8 mouse cellular contexts compared by ENCODE assay signal in genomic region chr19:7421602-7422591, GRCm38 (mm10). TPM values are rescaled to one million over a fixed set of nuclear protein-coding genes. Genes with fewer than 3 reads are reported as not detected.
DNase-seq lines count a peak whose midpoint lies in the region; ATAC-seq lines count a peak whose summit lies in the region.

No protein-coding gene starts in this region.

- peak overlapping the region; percentile 58 for H3K9ac ChIP-seq in kidney, embryonic 16.5 days (replicated peaks; ENCODE audit: low read length)
- peak overlapping the region; percentile 18; the same call in 1 of the 2 replicates for H3K9ac ChIP-seq in limb, embryonic 15.5 days
- H3K9ac ChIP-seq in neural tube, embryonic 11.5 days (ENCODE audit: low read length) = peak overlapping the region; percentile 51

- DNase-seq in heart, adult 18-20 months = peak; percentile 40 to 55
- DNase-seq in heart, postnatal 25 days (ENCODE audit: low spot score) = no peak
- DNase-seq in embryo, embryonic 11 days = peak; percentile 83
- peak; percentile 15 to 32 for DNase-seq in gastrocnemius, postnatal 36 days
- DNase-seq in neural tube, embryonic 11.5 days (ENCODE audit: low spot score) = peak; percentile 86
- DNase-seq in natural killer cell, adult 2 months (ENCODE audit: low spot score in 2 of 2) = no peak

- peak overlapping the region; percentile 45 for H3K4me2 ChIP-seq in kidney, embryonic 16.5 days (replicated peaks; ENCODE audit: low read depth, low read length)
- H3K4me2 ChIP-seq in limb, embryonic 15.5 days = peak overlapping the region; percentile 48
- H3K4me2 ChIP-seq in neural tube, embryonic 11.5 days (ENCODE audit: low read depth) = peak overlapping the region; percentile 45

- no peaks in the 10 kb centered on the region for H3K27me3 ChIP-seq in kidney, embryonic 16.5 days (ENCODE audit: insufficient read depth, low read length)
- H3K27me3 ChIP-seq in limb, embryonic 15.5 days = no peaks in the 10 kb centered on the region
- no peaks in the 10 kb centered on the region for H3K27me3 ChIP-seq in neural tube, embryonic 11.5 days (ENCODE audit: control insufficient read depth, insufficient read depth, low read length)

- peak overlapping the region; percentile 25; the same call in 1 of the 2 replicates for H3K27ac ChIP-seq in kidney, embryonic 16.5 days (ENCODE audit: low read length)
- peak overlapping the region; percentile 67 for H3K27ac ChIP-seq in limb, embryonic 15.5 days
- H3K27ac ChIP-seq in neural tube, embryonic 11.5 days (ENCODE audit: low read depth, low read length) = peak overlapping the region; percentile 69

- intact Hi-C loops in heart, postnatal 25 days (cut with DNase I) = loop anchor here (5.0 kb wide), 1 partner anchor 185 kb away; no protein-coding TSS in a partner anchor
- intact Hi-C loops in gastrocnemius, postnatal 36 days (cut with DNase I) = loop anchor here (2.0 to 10.0 kb wide), 2 partner anchors 159 to 357 kb away; no protein-coding TSS in a partner anchor

- H3K9me3 ChIP-seq in kidney, embryonic 16.5 days (ENCODE audit: low read length) = no peaks in the 10 kb centered on the region
- no peaks in the 10 kb centered on the region for H3K9me3 ChIP-seq in limb, embryonic 15.5 days
- no peaks in the 10 kb centered on the region for H3K9me3 ChIP-seq in neural tube, embryonic 11.5 days (ENCODE audit: control insufficient read depth, low read length)

- peaks cover 58% of the 10 kb centered on the region for H3K4me1 ChIP-seq in kidney, embryonic 16.5 days (ENCODE audit: insufficient read depth, low read length)
- H3K4me1 ChIP-seq in limb, embryonic 15.5 days = peaks cover 65% of the 10 kb centered on the region
- peaks cover 50% of the 10 kb centered on the region for H3K4me1 ChIP-seq in neural tube, embryonic 11.5 days (ENCODE audit: control insufficient read depth, insufficient read depth, low read length)

- peak overlapping the region; percentile 18 for H3K4me3 ChIP-seq in kidney, embryonic 16.5 days (ENCODE audit: low read length)
- H3K4me3 ChIP-seq in limb, embryonic 15.5 days = peak overlapping the region; percentile 21
- peak overlapping the region; percentile 26 for H3K4me3 ChIP-seq in neural tube, embryonic 11.5 days (ENCODE audit: low read depth, low read length)

- H3K36me3 ChIP-seq in kidney, embryonic 16.5 days (ENCODE audit: insufficient read depth, low read length) = peaks cover 33% of the 10 kb centered on the region
- peaks cover 50% of the 10 kb centered on the region for H3K36me3 ChIP-seq in limb, embryonic 15.5 days
- H3K36me3 ChIP-seq in neural tube, embryonic 11.5 days (ENCODE audit: control insufficient read depth, insufficient read depth, low read length) = peaks cover 14% of the 10 kb centered on the region

- peak; percentile 8; the same call in 1 of the 2 replicates for ATAC-seq in kidney, embryonic 16.5 days (ENCODE audit: low FRiP score, low TSS enrichment)
- ATAC-seq in limb, embryonic 15.5 days (ENCODE audit: insufficient number of reproducible peaks, low FRiP score, low TSS enrichment, low read depth) = no peak
- peak; percentile 49 for ATAC-seq in neural tube, embryonic 11.5 days (ENCODE audit: insufficient read depth, low FRiP score, low TSS enrichment)

- WGBS in kidney, embryonic 16.5 days = 15% methylated on average over 43 of the region's 48 CpGs
- WGBS in limb, embryonic 15.5 days = 18% methylated on average over 39 of the region's 48 CpGs
- WGBS in neural tube, embryonic 11.5 days = 9% methylated on average over 37 of the region's 48 CpGs

RNA-seq across cellular contexts. Expression of gene 2700081O15Rik, which starts 4.5 kb away (rescaled TPM):
- 10 to 100 TPM; 11.5 to 11.8 TPM for total RNA-seq in heart, adult 18-20 months (2021)
- 10 to 100 TPM; 15.8 to 18.7 TPM for total RNA-seq in heart, postnatal 25 days (2021)
- 1 to 10 TPM; 5.7 to 6.2 TPM for total RNA-seq in gastrocnemius, postnatal 36 days (2021)
- polyA plus RNA-seq in kidney, embryonic 16.5 days (2015; fragmentation: Nextera tagmentation; extraction: Ambion mirVana) = 4.8 and 5.4 TPM in 2 replicates
- 6.4 and 7.8 TPM in 2 replicates for polyA plus RNA-seq in limb, embryonic 15.5 days (2015; fragmentation: Nextera tagmentation; extraction: Ambion mirVana)
- 15.1 and 16.3 TPM in 2 replicates for polyA plus RNA-seq in neural tube, embryonic 11.5 days (2014; fragmentation: Nextera tagmentation; extraction: Ambion mirVana)

RNA-seq across cellular contexts. Expression of gene Spindoc, which starts 39.1 kb away (rescaled TPM):
- total RNA-seq in heart, adult 18-20 months (2021) = 10 to 100 TPM; 12.9 to 14.9 TPM
- 10 to 100 TPM; 14.1 to 17.5 TPM for total RNA-seq in heart, postnatal 25 days (2021)
- total RNA-seq in gastrocnemius, postnatal 36 days (2021) = 1 to 10 TPM; 7.0 to 7.1 TPM
- 33.2 and 35.7 TPM in 2 replicates for polyA plus RNA-seq in kidney, embryonic 16.5 days (2015; fragmentation: Nextera tagmentation; extraction: Ambion mirVana)
- polyA plus RNA-seq in limb, embryonic 15.5 days (2015; fragmentation: Nextera tagmentation; extraction: Ambion mirVana) = 24.8 and 26.0 TPM in 2 replicates
- polyA plus RNA-seq in neural tube, embryonic 11.5 days (2014; fragmentation: Nextera tagmentation; extraction: Ambion mirVana) = 25.6 and 35.1 TPM in 2 replicates

Comparison
In these comparisons a context has a peak if more than half of its experiments do, and no peak if none do; other contexts are left out.
1. DNase-seq: peak in heart, adult 18-20 months (2 of 2), embryo, embryonic 11 days (single experiment), gastrocnemius, postnatal 36 days (2 of 2) and neural tube, embryonic 11.5 days (single experiment); none in heart, postnatal 25 days (single experiment) and natural killer cell, adult 2 months (0 of 2).
2. Peak in every context shown above with its lines, with median percentiles within 50 percentile points of each other: H3K27ac ChIP-seq, H3K4me2 ChIP-seq, H3K4me3 ChIP-seq and H3K9ac ChIP-seq.